Comparison of ENCODE assay signal across 9 mouse cellular contexts in genomic region chr5:124614709-124615108, GRCm38 (mm10). TPM values are rescaled to one million over a fixed set of nuclear protein-coding genes. Genes with fewer than 3 reads are reported as not detected.
DNase-seq lines count a peak whose midpoint lies in the region; ATAC-seq lines count a peak whose summit lies in the region.
"Had no signal": no experiment of that assay in that cellular context is flagged by ENCODE, and none has a peak within 500 bp of the region (broad histone marks: within the 10 kb centered on the region; RNA-seq: fewer than 3 reads in every experiment).

No protein-coding gene starts in this region.

- H3K36me3 ChIP-seq in liver, embryonic 11.5 days (ENCODE audit: control insufficient read depth, insufficient read depth, low read length): no peaks in the 10 kb centered on the region
- H3K36me3 ChIP-seq in liver, embryonic 12.5 days: no peaks in the 10 kb centered on the region
- H3K36me3 ChIP-seq in lung, embryonic 16.5 days (ENCODE audit: control insufficient read depth, insufficient read depth, low read length): peaks cover 2% of the 10 kb centered on the region; the same call in 1 of the 2 replicates
- peaks cover 82% of the 10 kb centered on the region for H3K36me3 ChIP-seq in hindbrain, embryonic 10.5 days

- intact Hi-C loops in heart, postnatal 36 days (cut with DNase I): no loop called here

- peak overlapping the region; percentile 48; the same call in 1 of the 2 replicates for H3K27ac ChIP-seq in liver, embryonic 11.5 days (ENCODE audit: low read depth, low read length)
- no peak overlapping the region for H3K27ac ChIP-seq in liver, embryonic 12.5 days
- H3K27ac ChIP-seq in lung, embryonic 16.5 days (ENCODE audit: low read length): peak overlapping the region; percentile 63
- no peak overlapping the region for H3K27ac ChIP-seq in hindbrain, embryonic 10.5 days
- H3K27ac ChIP-seq: midbrain, embryonic 15.5 days had no signal

- WGBS in liver, embryonic 11.5 days: 71% methylated on average over 11 of the region's 11 CpGs
- WGBS in liver, embryonic 12.5 days (ENCODE audit: insufficient replicate concordance): 50% methylated on average over 11 of the region's 11 CpGs
- 78% methylated on average over 11 of the region's 11 CpGs for WGBS in lung, embryonic 16.5 days
- WGBS in hindbrain, embryonic 10.5 days: 89% methylated on average over 11 of the region's 11 CpGs

- no peak for ATAC-seq in liver, embryonic 11.5 days (replicated peaks; ENCODE audit: low FRiP score)
- no peak for ATAC-seq in liver, embryonic 12.5 days
- peak; percentile 61 for ATAC-seq in lung, embryonic 16.5 days (ENCODE audit: low read depth)
- no peak for ATAC-seq in monocyte, adult 5-6 weeks (replicated peaks; ENCODE audit: insufficient number of reproducible peaks, low FRiP score, low TSS enrichment, poor library complexity, severe bottlenecking)
- ATAC-seq: midbrain, embryonic 15.5 days had no signal

- H3K9me3 ChIP-seq in liver, embryonic 11.5 days (ENCODE audit: control insufficient read depth, low read length): no peaks in the 10 kb centered on the region
- H3K9me3 ChIP-seq in liver, embryonic 12.5 days (replicated peaks): no peaks in the 10 kb centered on the region
- no peaks in the 10 kb centered on the region for H3K9me3 ChIP-seq in lung, embryonic 16.5 days (ENCODE audit: control insufficient read depth, low read length)
- no peaks in the 10 kb centered on the region for H3K9me3 ChIP-seq in hindbrain, embryonic 10.5 days
- H3K9me3 ChIP-seq: midbrain, embryonic 15.5 days had no signal

- no peak overlapping the region for H3K4me3 ChIP-seq in liver, embryonic 11.5 days (ENCODE audit: low read depth, low read length)
- no peak overlapping the region for H3K4me3 ChIP-seq in liver, embryonic 12.5 days
- no peak overlapping the region for H3K4me3 ChIP-seq in lung, embryonic 16.5 days (ENCODE audit: low read length)
- H3K4me3 ChIP-seq in hindbrain, embryonic 10.5 days: no peak overlapping the region
- H3K4me3 ChIP-seq: midbrain, embryonic 15.5 days had no signal

- no peak overlapping the region for H3K4me2 ChIP-seq in liver, embryonic 11.5 days
- no peak overlapping the region for H3K4me2 ChIP-seq in liver, embryonic 12.5 days
- no peak overlapping the region for H3K4me2 ChIP-seq in lung, embryonic 16.5 days (ENCODE audit: low read depth, low read length)
- H3K4me2 ChIP-seq: midbrain, embryonic 15.5 days had no signal

- H3K27me3 ChIP-seq in liver, embryonic 11.5 days (replicated peaks; ENCODE audit: control insufficient read depth, insufficient read depth, low read length): no peaks in the 10 kb centered on the region
- no peaks in the 10 kb centered on the region for H3K27me3 ChIP-seq in liver, embryonic 12.5 days (replicated peaks)
- H3K27me3 ChIP-seq in lung, embryonic 16.5 days (ENCODE audit: control insufficient read depth, insufficient read depth, low read depth, low read length): no peaks in the 10 kb centered on the region
- H3K27me3 ChIP-seq in hindbrain, embryonic 10.5 days (ENCODE audit: insufficient read depth, poor library complexity, severe bottlenecking): no peaks in the 10 kb centered on the region
- H3K27me3 ChIP-seq: midbrain, embryonic 15.5 days had no signal

- H3K4me1 ChIP-seq in liver, embryonic 11.5 days (replicated peaks; ENCODE audit: control insufficient read depth, insufficient read depth, low read length): no peaks in the 10 kb centered on the region
- no peaks in the 10 kb centered on the region for H3K4me1 ChIP-seq in liver, embryonic 12.5 days
- no peaks in the 10 kb centered on the region for H3K4me1 ChIP-seq in lung, embryonic 16.5 days (replicated peaks; ENCODE audit: control insufficient read depth, insufficient read depth, low read length)
- H3K4me1 ChIP-seq in hindbrain, embryonic 10.5 days (replicated peaks): no peaks in the 10 kb centered on the region
- H3K4me1 ChIP-seq: midbrain, embryonic 15.5 days had no signal

- H3K9ac ChIP-seq in liver, embryonic 11.5 days (ENCODE audit: low read depth, low read length): no peak overlapping the region
- no peak overlapping the region for H3K9ac ChIP-seq in liver, embryonic 12.5 days
- no peak overlapping the region for H3K9ac ChIP-seq in lung, embryonic 16.5 days (ENCODE audit: low read length)
- H3K9ac ChIP-seq: midbrain, embryonic 15.5 days had no signal

- DNase-seq in liver, embryonic 11.5 days (ENCODE audit: low spot score): no peak
- peak; percentile 5 to 14 for DNase-seq in heart, postnatal 36 days
- no peak for DNase-seq in ovary, postnatal 36 days (ENCODE audit: low spot score)
- no peak for DNase-seq in hindbrain, embryonic 10.5 days (ENCODE audit: low spot score)
- DNase-seq: gastrocnemius, postnatal 36 days had no signal

RNA-seq across cellular contexts. Expression of gene Atp6v0a2, which starts 13.7 kb away (rescaled TPM):
- polyA plus RNA-seq in liver, embryonic 11.5 days (2014; fragmentation: Nextera tagmentation; extraction: Ambion mirVana): 31.2 and 36.0 TPM in 2 replicates
- polyA plus RNA-seq in liver, embryonic 12.5 days (2016; fragmentation: Nextera tagmentation; extraction: Ambion mirVana): 21.2 and 25.5 TPM in 2 replicates
- total RNA-seq in heart, postnatal 36 days (2021): 10 to 100 TPM; 42.1 to 58.2 TPM
- 34.8 and 39.5 TPM in 2 replicates for polyA plus RNA-seq in lung, embryonic 16.5 days (2015; fragmentation: Nextera tagmentation; extraction: Ambion mirVana)
- total RNA-seq in monocyte, adult 5-6 weeks (2017): 26.6 to 55.9 TPM (median 27.8 TPM) in 3 replicates
- polyA plus RNA-seq in hindbrain, embryonic 10.5 days (2016; fragmentation: Nextera tagmentation; extraction: Ambion mirVana): 46.7 and 50.6 TPM in 2 replicates

RNA-seq across cellular contexts. Expression of gene Gtf2h3, which starts 35.8 kb away (rescaled TPM):
- 69.7 and 69.9 TPM in 2 replicates for polyA plus RNA-seq in liver, embryonic 11.5 days (2014; fragmentation: Nextera tagmentation; extraction: Ambion mirVana)
- 42.1 and 43.3 TPM in 2 replicates for polyA plus RNA-seq in liver, embryonic 12.5 days (2016; fragmentation: Nextera tagmentation; extraction: Ambion mirVana)
- total RNA-seq in heart, postnatal 36 days (2021): 10 to 100 TPM; 18.0 to 19.5 TPM
- polyA plus RNA-seq in lung, embryonic 16.5 days (2015; fragmentation: Nextera tagmentation; extraction: Ambion mirVana): 52.1 and 54.4 TPM in 2 replicates
- total RNA-seq in monocyte, adult 5-6 weeks (2017): 12.7 to 25.2 TPM (median 15.0 TPM) in 3 replicates
- 81.4 and 98.7 TPM in 2 replicates for polyA plus RNA-seq in hindbrain, embryonic 10.5 days (2016; fragmentation: Nextera tagmentation; extraction: Ambion mirVana)

RNA-seq across cellular contexts. Expression of gene Eif2b1, which starts 35.8 kb away (rescaled TPM):
- polyA plus RNA-seq in liver, embryonic 11.5 days (2014; fragmentation: Nextera tagmentation; extraction: Ambion mirVana): 119 and 123 TPM in 2 replicates
- 74.6 and 80.1 TPM in 2 replicates for polyA plus RNA-seq in liver, embryonic 12.5 days (2016; fragmentation: Nextera tagmentation; extraction: Ambion mirVana)
- total RNA-seq in heart, postnatal 36 days (2021): 10 to 100 TPM; 26.6 to 33.0 TPM
- 68.8 and 71.1 TPM in 2 replicates for polyA plus RNA-seq in lung, embryonic 16.5 days (2015; fragmentation: Nextera tagmentation; extraction: Ambion mirVana)
- 21.2 to 26.1 TPM (median 23.4 TPM) in 3 replicates for total RNA-seq in monocyte, adult 5-6 weeks (2017)
- polyA plus RNA-seq in hindbrain, embryonic 10.5 days (2016; fragmentation: Nextera tagmentation; extraction: Ambion mirVana): 81.6 and 84.9 TPM in 2 replicates

Comparison
In these comparisons a context has a peak if more than half of its experiments do, and no peak if none do; other contexts are left out.
1. H3K27ac ChIP-seq: peak in liver, embryonic 11.5 days (single experiment) and lung, embryonic 16.5 days (single experiment); none in liver, embryonic 12.5 days (single experiment) and hindbrain, embryonic 10.5 days (single experiment).
2. DNase-seq: peak in heart, postnatal 36 days (2 of 2); none in liver, embryonic 11.5 days (single experiment), ovary, postnatal 36 days (single experiment) and hindbrain, embryonic 10.5 days (single experiment).